Mouse (Mus musculus) cerebellum, adult 2 months (tissue): ENCODE data around the gene Ppp4r1.

Source experiments
- CTCF ChIP-seq: fragments of 200-500 bp; IDR thresholded peaks from 2 replicates; pipeline ENCODE4 v1.5.1; 2011; ENCODE audit warnings: low read depth, mild to moderate bottlenecking, control low read depth, low read length, moderate library complexity, borderline replicate concordance; ENCODE audit not compliant: insufficient read depth
- POLR2A ChIP-seq: fragments of 200-500 bp; IDR thresholded peaks from 2 replicates; pipeline ENCODE4 v1.6.1; 2011; ENCODE audit warnings: low read length, control low read depth, borderline replicate concordance; ENCODE audit not compliant: insufficient read depth

DNA sequence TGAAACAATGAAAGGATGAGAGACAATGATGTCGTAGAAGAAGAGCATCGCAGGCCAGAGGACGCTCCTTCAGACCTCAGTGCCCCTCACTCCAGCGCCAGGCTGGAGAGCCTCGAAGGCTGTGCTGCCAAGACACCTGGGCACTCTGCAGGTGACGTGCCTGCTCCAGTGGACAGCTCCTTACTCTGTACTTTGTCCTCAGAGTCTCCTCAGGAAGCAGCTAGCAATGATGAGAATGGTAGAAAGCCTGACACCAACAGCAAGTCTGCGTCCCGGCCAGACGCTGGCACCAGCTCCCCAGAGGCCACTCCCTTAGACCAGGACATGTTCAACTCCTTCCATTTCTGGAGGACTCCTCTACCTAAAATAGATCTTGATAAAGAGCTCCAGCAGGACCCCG, 41.9 kb downstream of the Ppp4r1 start:
- TF ChIP-seq POLR2A: no peak
- no peak for TF ChIP-seq CTCF
